14 mouse cellular contexts compared by ENCODE assay signal in genomic region chr2:58641761-58642555, GRCm38 (mm10).
DNase-seq lines count a peak whose midpoint lies in the region; ATAC-seq and TF ChIP-seq lines count a peak whose summit lies in the region.
"Had no signal": no experiment of that assay in that cellular context is flagged by ENCODE, and none has a peak within 500 bp of the region (broad histone marks: within the 10 kb centered on the region; RNA-seq: fewer than 3 reads in every experiment).

No protein-coding gene starts in this region.

- peak; percentile 67 for DNase-seq in left cerebral cortex, adult 11 months (ENCODE audit: low spot score)
- no peak for DNase-seq in left cerebral cortex, postnatal 4 days
- peak; percentile 84 to 88 for DNase-seq in left cerebral cortex, postnatal 14 days (ENCODE audit: low spot score in 2 of 2)
- DNase-seq in right cerebral cortex, postnatal 36 days (ENCODE audit: low spot score in 2 of 2) = peak; percentile 85 to 87
- DNase-seq in retina, embryonic 14.5 days (ENCODE audit: low spot score) = no peak
- no peak for DNase-seq in kidney, adult 9 months
- DNase-seq: gastrocnemius, postnatal 36 days; liver, postnatal 0 days had no signal

- intact Hi-C loops in left cerebral cortex, postnatal 4 days (cut with DNase I) = no loop called here
- intact Hi-C loops in left cerebral cortex, postnatal 14 days (cut with DNase I) = loop anchor here (2.0 to 5.0 kb wide), 2 partner anchors 55 to 75 kb away; partner anchors contain the start of genes Acvr1 and Upp2

- H3K4me3 ChIP-seq in hindbrain, embryonic 15.5 days = no peak overlapping the region
- H3K4me3 ChIP-seq in intestine, postnatal 0 days (ENCODE audit: low read depth, low read length) = no peak overlapping the region
- H3K4me3 ChIP-seq: embryonic facial prominence, embryonic 10.5 days; myocyte; stomach, embryonic 15.5 days had no signal

- TF ChIP-seq CTCF in intestine, postnatal 0 days (IDR thresholded peaks at IDR 0.05; ENCODE audit: low read depth) = no peak

- H3K36me3 ChIP-seq in hindbrain, embryonic 15.5 days = no peaks in the 10 kb centered on the region
- no peaks in the 10 kb centered on the region for H3K36me3 ChIP-seq in intestine, postnatal 0 days (ENCODE audit: control insufficient read depth, insufficient read depth)
- H3K36me3 ChIP-seq: embryonic facial prominence, embryonic 10.5 days; stomach, embryonic 15.5 days had no signal

- no peak overlapping the region for H3K9ac ChIP-seq in hindbrain, embryonic 15.5 days
- H3K9ac ChIP-seq in intestine, postnatal 0 days (ENCODE audit: low read depth, low read length) = no peak overlapping the region
- H3K9ac ChIP-seq: liver, postnatal 0 days; stomach, embryonic 15.5 days had no signal

- no peaks in the 10 kb centered on the region for H3K27me3 ChIP-seq in hindbrain, embryonic 15.5 days
- H3K27me3 ChIP-seq in intestine, postnatal 0 days (replicated peaks; ENCODE audit: control insufficient read depth, insufficient read depth, low read length) = no peaks in the 10 kb centered on the region
- H3K27me3 ChIP-seq: stomach, embryonic 15.5 days had no signal

- H3K9me3 ChIP-seq in hindbrain, embryonic 15.5 days = no peaks in the 10 kb centered on the region
- H3K9me3 ChIP-seq in intestine, postnatal 0 days (ENCODE audit: control insufficient read depth) = no peaks in the 10 kb centered on the region
- H3K9me3 ChIP-seq: embryonic facial prominence, embryonic 10.5 days; stomach, embryonic 15.5 days had no signal

- peak; percentile 88 for ATAC-seq in hindbrain, embryonic 15.5 days (ENCODE audit: low FRiP score, low read depth)
- no peak for ATAC-seq in intestine, postnatal 0 days
- ATAC-seq: intestine, embryonic 16.5 days; liver, postnatal 0 days had no signal

- H3K4me2 ChIP-seq in hindbrain, embryonic 15.5 days = peak overlapping the region; percentile 35
- H3K4me2 ChIP-seq in intestine, postnatal 0 days (replicated peaks; ENCODE audit: low read depth) = no peak overlapping the region
- H3K4me2 ChIP-seq: stomach, embryonic 15.5 days had no signal

- WGBS in hindbrain, embryonic 15.5 days = 61% methylated on average over 19 of the region's 19 CpGs
- WGBS in intestine, postnatal 0 days = 81% methylated on average over 19 of the region's 19 CpGs

- H3K27ac ChIP-seq in hindbrain, embryonic 15.5 days (replicated peaks) = no peak overlapping the region
- no peak overlapping the region for H3K27ac ChIP-seq in intestine, postnatal 0 days (ENCODE audit: low read depth, low read length)
- H3K27ac ChIP-seq: embryonic facial prominence, embryonic 10.5 days; stomach, embryonic 15.5 days had no signal

- H3K4me1 ChIP-seq in hindbrain, embryonic 15.5 days (replicated peaks) = peaks cover 5% of the 10 kb centered on the region; the same call in 1 of the 2 replicates
- H3K4me1 ChIP-seq in intestine, postnatal 0 days (replicated peaks; ENCODE audit: control insufficient read depth, insufficient read depth, low read length) = no peaks in the 10 kb centered on the region
- H3K4me1 ChIP-seq: embryonic facial prominence, embryonic 10.5 days; stomach, embryonic 15.5 days had no signal

Comparison
In these comparisons a context has a peak if more than half of its experiments do, and no peak if none do; other contexts are left out.
1. DNase-seq: peak in left cerebral cortex, adult 11 months (single experiment), left cerebral cortex, postnatal 14 days (2 of 2) and right cerebral cortex, postnatal 36 days (2 of 2); none in left cerebral cortex, postnatal 4 days (single experiment), retina, embryonic 14.5 days (single experiment) and kidney, adult 9 months (single experiment).